7 mouse cellular contexts compared by ENCODE assay signal in the genomic region with DNA sequence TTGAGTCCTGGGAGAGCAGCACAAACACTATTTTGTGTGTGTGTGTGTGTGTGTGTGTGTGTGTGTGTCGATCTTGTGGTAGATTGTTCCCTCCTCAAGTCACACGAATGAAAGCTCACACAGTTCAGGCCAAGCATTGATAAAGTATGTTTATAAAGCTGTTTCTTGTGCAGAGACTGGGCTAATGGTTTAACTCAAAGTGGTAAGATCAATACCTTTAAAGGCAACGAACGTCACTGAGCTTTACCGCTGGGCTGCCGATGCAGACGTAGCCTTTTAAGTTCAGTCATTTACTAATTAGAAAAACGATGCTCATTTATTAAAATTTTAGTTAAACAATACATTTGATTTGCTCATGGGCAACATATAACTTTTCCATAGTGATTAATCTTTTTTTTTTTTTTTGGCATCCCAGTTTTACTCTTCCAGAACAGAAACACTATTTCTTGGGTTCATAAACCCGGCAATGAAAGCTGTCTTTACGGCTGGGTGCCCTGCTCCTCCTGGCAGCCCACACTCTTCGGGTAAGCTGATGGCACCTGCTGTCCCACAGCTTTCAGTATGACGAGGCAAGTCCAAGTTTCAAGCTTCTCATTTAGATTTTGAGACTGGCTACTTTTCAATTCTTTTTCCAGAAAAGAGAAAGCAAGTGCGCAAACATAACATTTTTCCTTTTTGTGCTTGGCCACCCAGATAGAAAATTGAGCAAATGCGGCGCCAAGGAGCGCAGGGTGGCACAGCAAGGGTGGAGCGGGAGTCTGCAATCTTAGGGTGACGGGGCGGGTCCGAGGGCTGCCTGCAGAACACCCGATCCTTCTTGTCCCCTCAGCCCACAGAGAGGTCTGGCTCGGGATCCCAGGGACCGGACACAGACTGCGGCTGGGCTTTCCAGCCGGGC. TPM values are rescaled to one million over a fixed set of nuclear protein-coding genes. Genes with fewer than 3 reads are reported as not detected.
DNase-seq lines count a peak whose midpoint lies in the region; ATAC-seq lines count a peak whose summit lies in the region.

No protein-coding gene starts in this region.

- H3K27ac ChIP-seq in lung, embryonic 15.5 days, result peak overlapping the region; percentile 100
- H3K27ac ChIP-seq in brown adipose tissue, adult 24 weeks (replicated peaks; ENCODE audit: low read depth, low read length), result peak overlapping the region; percentile 99
- H3K27ac ChIP-seq in forebrain, embryonic 13.5 days, result peak overlapping the region; percentile 98
- H3K27ac ChIP-seq in liver, embryonic 12.5 days, result peak overlapping the region; percentile 97
- peak overlapping the region; percentile 99 for H3K27ac ChIP-seq in stomach, embryonic 15.5 days

- no peaks in the 10 kb centered on the region for H3K27me3 ChIP-seq in lung, embryonic 15.5 days
- H3K27me3 ChIP-seq in forebrain, embryonic 13.5 days, result no peaks in the 10 kb centered on the region
- H3K27me3 ChIP-seq in liver, embryonic 12.5 days (replicated peaks), result no peaks in the 10 kb centered on the region
- H3K27me3 ChIP-seq in stomach, embryonic 15.5 days (replicated peaks), result no peaks in the 10 kb centered on the region

- peak overlapping the region; percentile 98 for H3K9ac ChIP-seq in lung, embryonic 15.5 days
- H3K9ac ChIP-seq in forebrain, embryonic 13.5 days, result peak overlapping the region; percentile 97
- peak overlapping the region; percentile 95 for H3K9ac ChIP-seq in liver, embryonic 12.5 days
- H3K9ac ChIP-seq in stomach, embryonic 15.5 days, result peak overlapping the region; percentile 57

- H3K4me2 ChIP-seq in lung, embryonic 15.5 days, result peak overlapping the region; percentile 66
- peak overlapping the region; percentile 75 for H3K4me2 ChIP-seq in forebrain, embryonic 13.5 days
- H3K4me2 ChIP-seq in liver, embryonic 12.5 days, result peak overlapping the region; percentile 86
- peak overlapping the region; percentile 67 for H3K4me2 ChIP-seq in stomach, embryonic 15.5 days

- H3K9me3 ChIP-seq in lung, embryonic 15.5 days, result no peaks in the 10 kb centered on the region
- H3K9me3 ChIP-seq in forebrain, embryonic 13.5 days (replicated peaks), result no peaks in the 10 kb centered on the region
- H3K9me3 ChIP-seq in liver, embryonic 12.5 days (replicated peaks), result no peaks in the 10 kb centered on the region
- no peaks in the 10 kb centered on the region for H3K9me3 ChIP-seq in stomach, embryonic 15.5 days

- H3K4me1 ChIP-seq in lung, embryonic 15.5 days, result peaks cover 21% of the 10 kb centered on the region
- peaks cover 6% of the 10 kb centered on the region for H3K4me1 ChIP-seq in brown adipose tissue, adult 24 weeks (ENCODE audit: control insufficient read depth, insufficient read depth, insufficient read length, low read length)
- H3K4me1 ChIP-seq in forebrain, embryonic 13.5 days, result peaks cover 24% of the 10 kb centered on the region
- H3K4me1 ChIP-seq in liver, embryonic 12.5 days, result peaks cover 52% of the 10 kb centered on the region
- peaks cover 5% of the 10 kb centered on the region for H3K4me1 ChIP-seq in stomach, embryonic 15.5 days

- no peak for DNase-seq in lung, postnatal 25 days (ENCODE audit: low spot score)
- no peak for DNase-seq in gastrocnemius, postnatal 4 days (ENCODE audit: low spot score in 2 of 2)

- ATAC-seq in lung, embryonic 15.5 days (ENCODE audit: borderline replicate concordance, extremely low read depth, low FRiP score, low TSS enrichment), result no peak
- peak; percentile 61 for ATAC-seq in forebrain, embryonic 13.5 days
- peak; percentile 82 for ATAC-seq in liver, embryonic 12.5 days
- peak; percentile 81; the same call in 1 of the 2 replicates for ATAC-seq in stomach, embryonic 15.5 days (ENCODE audit: insufficient read depth, low FRiP score, low read depth)

- no peaks in the 10 kb centered on the region for H3K36me3 ChIP-seq in lung, embryonic 15.5 days
- H3K36me3 ChIP-seq in forebrain, embryonic 13.5 days (ENCODE audit: poor library complexity, severe bottlenecking), result no peaks in the 10 kb centered on the region
- H3K36me3 ChIP-seq in liver, embryonic 12.5 days, result no peaks in the 10 kb centered on the region
- H3K36me3 ChIP-seq in stomach, embryonic 15.5 days, result no peaks in the 10 kb centered on the region

- H3K4me3 ChIP-seq in lung, embryonic 15.5 days, result peak overlapping the region; percentile 96
- H3K4me3 ChIP-seq in brown adipose tissue, adult 24 weeks (ENCODE audit: insufficient read depth, low read depth, low read length), result peak overlapping the region; percentile 94
- H3K4me3 ChIP-seq in forebrain, embryonic 13.5 days, result peak overlapping the region; percentile 86
- peak overlapping the region; percentile 85 for H3K4me3 ChIP-seq in liver, embryonic 12.5 days
- peak overlapping the region; percentile 92 for H3K4me3 ChIP-seq in stomach, embryonic 15.5 days (replicated peaks)

- WGBS in lung, embryonic 15.5 days, result 6% methylated on average over 25 of the region's 25 CpGs
- 3% methylated on average over 25 of the region's 25 CpGs for WGBS in forebrain, embryonic 13.5 days
- WGBS in liver, embryonic 12.5 days (ENCODE audit: insufficient replicate concordance), result 12% methylated on average over 25 of the region's 25 CpGs
- WGBS in stomach, embryonic 15.5 days, result 2% methylated on average over 25 of the region's 25 CpGs

RNA-seq across cellular contexts. Expression of gene Itgb1, which starts 0.6 kb away (rescaled TPM):
- polyA plus RNA-seq in lung, embryonic 15.5 days (2015; fragmentation: Nextera tagmentation; extraction: Ambion mirVana), result 396 and 402 TPM in 2 replicates
- 111 and 122 TPM in 2 replicates for polyA plus RNA-seq in brown adipose tissue, adult 24 weeks (2012; ENCODE audit: insufficient read depth, insufficient read length, missing spikeins)
- polyA plus RNA-seq in forebrain, embryonic 13.5 days (2015; fragmentation: Nextera tagmentation; extraction: Ambion mirVana), result 84.4 and 86.8 TPM in 2 replicates
- polyA plus RNA-seq in liver, embryonic 12.5 days (2016; fragmentation: Nextera tagmentation; extraction: Ambion mirVana), result 129 and 130 TPM in 2 replicates
- polyA plus RNA-seq in stomach, embryonic 15.5 days (2015; fragmentation: Nextera tagmentation; extraction: Ambion mirVana), result 304 and 327 TPM in 2 replicates
- 100 to 1,000 TPM; 438 to 442 TPM for total RNA-seq in gastrocnemius, postnatal 4 days (2021)
